Mouse (Mus musculus) megakaryocyte, embryonic 14.5 days (primary cell): ENCODE results near the gene Hk3.

ENCODE experiments used
- FLI1 ChIP-seq: IDR thresholded peaks from 2 replicates; pipeline ENCODE4 v1.6.1; 2012; ENCODE audit warnings: low read length, inconsistent platforms, mixed read lengths
- GATA1 ChIP-seq: IDR thresholded peaks from 3 replicates; pipeline ENCODE4 v1.6.1; 2012; ENCODE audit warnings: mixed read lengths, low read length, inconsistent platforms, borderline replicate concordance

DNA sequence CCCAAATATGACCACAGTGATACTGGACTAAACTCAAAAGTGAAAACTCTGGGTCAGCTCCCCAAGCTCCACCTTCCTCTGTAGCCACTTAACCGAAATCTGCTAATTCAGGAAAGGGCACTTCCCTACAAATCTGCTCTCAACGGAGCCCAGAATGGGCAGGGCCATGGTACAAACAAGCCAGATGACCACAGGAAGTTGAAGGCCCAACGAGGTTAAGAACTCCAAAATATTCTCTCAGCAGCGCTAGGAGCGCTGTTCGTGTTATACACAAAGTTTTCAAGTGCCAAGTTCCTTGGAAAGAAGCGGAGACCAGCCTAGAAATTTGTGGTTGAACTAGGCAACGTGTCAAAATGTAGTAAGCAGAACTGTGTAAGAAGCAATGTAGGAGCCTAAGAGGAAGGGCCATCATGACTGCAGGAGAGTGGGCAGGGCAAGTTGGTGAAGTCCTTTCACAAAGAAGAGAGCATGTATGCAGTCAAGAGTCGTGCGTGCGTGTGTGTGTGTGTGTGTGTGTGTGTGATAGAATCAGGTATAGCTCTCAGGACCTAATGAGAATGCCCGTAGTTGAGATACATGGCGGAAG is at the start of gene Hk3:
- TF ChIP-seq FLI1, result no peak
- TF ChIP-seq GATA1, result no peak
